In genomic region chr1:163361376-163361775, GRCm38 (mm10) we compare ENCODE assay signal across 14 mouse cellular contexts. TPM values are rescaled to one million over a fixed set of nuclear protein-coding genes. Genes with fewer than 3 reads are reported as not detected.
DNase-seq lines count a peak whose midpoint lies in the region; ATAC-seq lines count a peak whose summit lies in the region.
"Had no signal": no experiment of that assay in that cellular context is flagged by ENCODE, and none has a peak within 500 bp of the region (broad histone marks: within the 10 kb centered on the region; RNA-seq: fewer than 3 reads in every experiment).

No protein-coding gene starts in this region.

- no peaks in the 10 kb centered on the region for H3K36me3 ChIP-seq in heart, embryonic 14.5 days (ENCODE audit: control insufficient read depth, insufficient read depth, low read length)
- H3K36me3 ChIP-seq in heart, embryonic 10.5 days: no peaks in the 10 kb centered on the region
- H3K36me3 ChIP-seq in lung, embryonic 15.5 days: no peaks in the 10 kb centered on the region
- no peaks in the 10 kb centered on the region for H3K36me3 ChIP-seq in embryonic facial prominence, embryonic 13.5 days
- H3K36me3 ChIP-seq in stomach, embryonic 16.5 days (ENCODE audit: control insufficient read depth, insufficient read depth, low read length): no peaks in the 10 kb centered on the region
- H3K36me3 ChIP-seq: hindbrain, embryonic 12.5 days; liver, embryonic 12.5 days had no signal

- no peaks in the 10 kb centered on the region for H3K9me3 ChIP-seq in heart, embryonic 14.5 days (ENCODE audit: control insufficient read depth, low read length)
- H3K9me3 ChIP-seq in heart, embryonic 10.5 days: no peaks in the 10 kb centered on the region
- H3K9me3 ChIP-seq in lung, embryonic 15.5 days: no peaks in the 10 kb centered on the region
- H3K9me3 ChIP-seq in embryonic facial prominence, embryonic 13.5 days: no peaks in the 10 kb centered on the region
- no peaks in the 10 kb centered on the region for H3K9me3 ChIP-seq in stomach, embryonic 16.5 days (replicated peaks; ENCODE audit: control insufficient read depth, low read length)
- H3K9me3 ChIP-seq: hindbrain, embryonic 12.5 days; liver, embryonic 12.5 days had no signal

- 37% methylated on average over 5 of the region's 5 CpGs for whole genome bisulfite sequencing in heart, embryonic 14.5 days
- WGBS in heart, embryonic 10.5 days: 48% methylated on average over 5 of the region's 5 CpGs
- WGBS in lung, embryonic 15.5 days: 54% methylated on average over 5 of the region's 5 CpGs
- 31% methylated on average over 5 of the region's 5 CpGs for WGBS in embryonic facial prominence, embryonic 13.5 days
- WGBS in stomach, embryonic 16.5 days: 57% methylated on average over 5 of the region's 5 CpGs

- no peak overlapping the region for H3K9ac ChIP-seq in heart, embryonic 14.5 days (ENCODE audit: low read length)
- H3K9ac ChIP-seq in lung, embryonic 15.5 days: no peak overlapping the region
- 0 out of 2 replicates have a peak overlapping the region, but pooled peaks have one; percentile 17 for H3K9ac ChIP-seq in embryonic facial prominence, embryonic 13.5 days
- no peak overlapping the region for H3K9ac ChIP-seq in stomach, embryonic 16.5 days (ENCODE audit: low read length)
- H3K9ac ChIP-seq: hindbrain, embryonic 12.5 days; liver, embryonic 12.5 days had no signal

- no peak overlapping the region for H3K4me3 ChIP-seq in heart, embryonic 14.5 days (ENCODE audit: control insufficient read depth in 1 of 2, insufficient read depth in 1 of 2, low read depth in 1 of 2, low read length in 2 of 2)
- no peak overlapping the region for H3K4me3 ChIP-seq in heart, embryonic 10.5 days
- no peak overlapping the region for H3K4me3 ChIP-seq in lung, embryonic 15.5 days
- no peak overlapping the region for H3K4me3 ChIP-seq in embryonic facial prominence, embryonic 13.5 days
- H3K4me3 ChIP-seq in stomach, embryonic 16.5 days (replicated peaks; ENCODE audit: low read length): no peak overlapping the region
- H3K4me3 ChIP-seq: hindbrain, embryonic 12.5 days; liver, embryonic 12.5 days had no signal

- no peaks in the 10 kb centered on the region for H3K27me3 ChIP-seq in heart, embryonic 14.5 days (ENCODE audit: control insufficient read depth, insufficient read depth, low read length)
- no peaks in the 10 kb centered on the region for H3K27me3 ChIP-seq in heart, embryonic 10.5 days (ENCODE audit: insufficient read depth, poor library complexity, severe bottlenecking)
- H3K27me3 ChIP-seq in lung, embryonic 15.5 days: no peaks in the 10 kb centered on the region
- H3K27me3 ChIP-seq in embryonic facial prominence, embryonic 13.5 days: no peaks in the 10 kb centered on the region
- H3K27me3 ChIP-seq in stomach, embryonic 16.5 days (ENCODE audit: control insufficient read depth, insufficient read depth, low read length): no peaks in the 10 kb centered on the region
- H3K27me3 ChIP-seq: hindbrain, embryonic 12.5 days; liver, embryonic 12.5 days had no signal

- peaks cover 6 to 13% of the 10 kb centered on the region in 2 experiments; a peak in 3 of 4 replicates for H3K4me1 ChIP-seq in heart, embryonic 14.5 days (ENCODE audit: control insufficient read depth in 2 of 2, insufficient read depth in 2 of 2, low read length in 2 of 2)
- H3K4me1 ChIP-seq in heart, embryonic 10.5 days: peaks cover 20% of the 10 kb centered on the region
- peaks cover 22% of the 10 kb centered on the region; the same call in 1 of the 2 replicates for H3K4me1 ChIP-seq in lung, embryonic 15.5 days
- peaks cover 34% of the 10 kb centered on the region for H3K4me1 ChIP-seq in embryonic facial prominence, embryonic 13.5 days
- H3K4me1 ChIP-seq in stomach, embryonic 16.5 days (ENCODE audit: control insufficient read depth, insufficient read depth, low read length): peaks cover 4% of the 10 kb centered on the region
- H3K4me1 ChIP-seq: hindbrain, embryonic 12.5 days; liver, embryonic 12.5 days had no signal

- DNase-seq in heart, embryonic 10.5 days (ENCODE audit: low spot score): no peak
- DNase-seq in lung, postnatal 25 days (ENCODE audit: low spot score): no peak
- no peak for DNase-seq in cerebellum, adult 11-12 months
- DNase-seq: adrenal gland, postnatal 25 days; cerebellum, postnatal 36 days; gastrocnemius, postnatal 36 days; kidney, adult 18-20 months; thymus, postnatal 25 days had no signal

- no peak overlapping the region for H3K4me2 ChIP-seq in heart, embryonic 14.5 days (ENCODE audit: low read length)
- peak overlapping the region; percentile 10; the same call in 1 of the 2 replicates for H3K4me2 ChIP-seq in lung, embryonic 15.5 days
- H3K4me2 ChIP-seq in embryonic facial prominence, embryonic 13.5 days: peak overlapping the region; percentile 49
- no peak overlapping the region for H3K4me2 ChIP-seq in stomach, embryonic 16.5 days (ENCODE audit: low read depth, low read length)
- H3K4me2 ChIP-seq: hindbrain, embryonic 12.5 days; liver, embryonic 12.5 days had no signal

- H3K27ac ChIP-seq in heart, embryonic 14.5 days (replicated peaks in 1 of 2; ENCODE audit: control insufficient read depth in 1 of 2, insufficient read depth in 1 of 2, low read depth in 2 of 2, low read length in 2 of 2): peak overlapping the region; percentile 4 to 49; a peak in 2 of 4 replicates
- no peak overlapping the region for H3K27ac ChIP-seq in heart, embryonic 10.5 days
- H3K27ac ChIP-seq in lung, embryonic 15.5 days: peak overlapping the region; percentile 44; the same call in 1 of the 2 replicates
- peak overlapping the region; percentile 93 for H3K27ac ChIP-seq in embryonic facial prominence, embryonic 13.5 days
- peak overlapping the region; percentile 23; the same call in 1 of the 2 replicates for H3K27ac ChIP-seq in stomach, embryonic 16.5 days (ENCODE audit: low read length)
- H3K27ac ChIP-seq: hindbrain, embryonic 12.5 days; liver, embryonic 12.5 days had no signal

- ATAC-seq in heart, embryonic 14.5 days (ENCODE audit: insufficient number of reproducible peaks, insufficient read depth, low FRiP score, low read depth): no peak
- ATAC-seq in lung, embryonic 15.5 days (ENCODE audit: borderline replicate concordance, extremely low read depth, low FRiP score, low TSS enrichment): peak; percentile 52; the same call in 1 of the 2 replicates
- ATAC-seq in embryonic facial prominence, embryonic 13.5 days (ENCODE audit: insufficient number of reproducible peaks, insufficient read depth, low FRiP score, low TSS enrichment, low read depth): no peak
- no peak for ATAC-seq in stomach, embryonic 16.5 days (ENCODE audit: insufficient read depth, low FRiP score)
- ATAC-seq: liver, embryonic 12.5 days had no signal

RNA-seq across cellular contexts. Expression of gene Gorab, which starts 42.1 kb away (rescaled TPM):
- 8.5 and 9.0 TPM in 2 replicates for polyA plus RNA-seq in heart, embryonic 14.5 days (2014; fragmentation: Nextera tagmentation; extraction: Ambion mirVana)
- polyA plus RNA-seq in heart, embryonic 10.5 days (2016; fragmentation: Nextera tagmentation; extraction: Ambion mirVana): 14.2 and 15.3 TPM in 2 replicates
- polyA plus RNA-seq in lung, embryonic 15.5 days (2015; fragmentation: Nextera tagmentation; extraction: Ambion mirVana): 21.6 and 22.7 TPM in 2 replicates
- 40.3 and 41.9 TPM in 2 replicates for polyA plus RNA-seq in embryonic facial prominence, embryonic 13.5 days (2015; fragmentation: Nextera tagmentation; extraction: Ambion mirVana)
- polyA plus RNA-seq in stomach, embryonic 16.5 days (2015; fragmentation: Nextera tagmentation; extraction: Ambion mirVana): 18.8 and 19.0 TPM in 2 replicates

RNA-seq across cellular contexts. Expression of gene Prrx1, which starts 47.9 kb away (rescaled TPM):
- polyA plus RNA-seq in heart, embryonic 14.5 days (2014; fragmentation: Nextera tagmentation; extraction: Ambion mirVana): 8.9 and 9.0 TPM in 2 replicates
- polyA plus RNA-seq in heart, embryonic 10.5 days (2016; fragmentation: Nextera tagmentation; extraction: Ambion mirVana): 7.9 and 20.3 TPM in 2 replicates
- 10.6 and 11.5 TPM in 2 replicates for polyA plus RNA-seq in lung, embryonic 15.5 days (2015; fragmentation: Nextera tagmentation; extraction: Ambion mirVana)
- 171 and 190 TPM in 2 replicates for polyA plus RNA-seq in embryonic facial prominence, embryonic 13.5 days (2015; fragmentation: Nextera tagmentation; extraction: Ambion mirVana)
- polyA plus RNA-seq in stomach, embryonic 16.5 days (2015; fragmentation: Nextera tagmentation; extraction: Ambion mirVana): 6.7 and 9.6 TPM in 2 replicates

Comparison
In these comparisons a context has a peak if more than half of its experiments do, and no peak if none do; other contexts are left out.
1. H3K4me2 ChIP-seq: peak in lung, embryonic 15.5 days (single experiment) and embryonic facial prominence, embryonic 13.5 days (single experiment); none in heart, embryonic 14.5 days (single experiment) and stomach, embryonic 16.5 days (single experiment).